Mouse (Mus musculus): ENCODE results near the gene Vgll4. TPM values are rescaled to one million over a fixed set of nuclear protein-coding genes. Genes with fewer than 3 reads are reported as not detected.

The Vgll4 gene
- total and polyA plus RNA-seq, 3 experiments: 34.6 to 73.7 (median 37.3) TPM

- peak overlapping the region; percentile 11; the same call in 1 of the 2 replicates for H3K9ac ChIP-seq (ENCODE audit: insufficient read depth, low read depth)
- TF ChIP-seq MAX (IDR thresholded peaks at IDR 0.05; ENCODE audit: low read length) (peak; percentile 70), ZNF384 (IDR thresholded peaks at IDR 0.05; ENCODE audit: low read depth, low read length) (no peak), TCF12 (IDR thresholded peaks at IDR 0.05; ENCODE audit: low read depth, low read length) (no peak), CHD1 (IDR thresholded peaks at IDR 0.05; ENCODE audit: low read depth, low read length) (no peak; the same call in 1 of the 2 replicates), SIN3A (IDR thresholded peaks at IDR 0.05; ENCODE audit: low read length) (peak; percentile 33; the same call in 1 of the 2 replicates), NRF1 (IDR thresholded peaks at IDR 0.05; ENCODE audit: low read depth, low read length) (no peak), ZC3H11A (IDR thresholded peaks at IDR 0.05; ENCODE audit: low read depth, low read length) (no peak), TBP (conservative IDR thresholded peaks at IDR 0.05; ENCODE audit: low read depth, low read length) (no peak), E2F4 (IDR thresholded peaks at IDR 0.05; ENCODE audit: insufficient replicate concordance, low read depth, low read length) (no peak), PAX5 (IDR thresholded peaks at IDR 0.05; ENCODE audit: low read length) (no peak), EP300 (IDR thresholded peaks at IDR 0.05; ENCODE audit: low read length) (no peak), RCOR1 (conservative IDR thresholded peaks at IDR 0.05; ENCODE audit: low read depth, low read length) (no peak), ZMIZ1 (IDR thresholded peaks at IDR 0.05; ENCODE audit: low read depth, low read length) (no peak), USF1 (IDR thresholded peaks at IDR 0.05; ENCODE audit: low read depth, low read length) (peak; percentile 68), POLR2AphosphoS2 (IDR thresholded peaks at IDR 0.05; ENCODE audit: low read depth, low read length) (no peak), CTCF (conservative IDR thresholded peaks at IDR 0.05 in 1 of 2, IDR thresholded peaks at IDR 0.05 in 1 of 2; ENCODE audit: low read depth in 2 of 2, low read length in 2 of 2) (no peak), ELF1 (IDR thresholded peaks at IDR 0.05; ENCODE audit: low read depth, low read length) (no peak), ZKSCAN1 (IDR thresholded peaks at IDR 0.05; ENCODE audit: borderline replicate concordance, low read depth, low read length) (no peak), RAD21 (IDR thresholded peaks at IDR 0.05; ENCODE audit: low read depth, low read length) (no peak), UBTF (IDR thresholded peaks at IDR 0.05; ENCODE audit: low read depth, low read length) (no peak), HCFC1 (IDR thresholded peaks at IDR 0.05; ENCODE audit: low read depth, low read length) (no peak), JUN (IDR thresholded peaks at IDR 0.05; ENCODE audit: insufficient read depth, low read depth, low read length) (no peak), MXI1 (IDR thresholded peaks at IDR 0.05; ENCODE audit: low read depth, low read length) (peak; percentile 52; the same call in 1 of the 2 replicates), MYC (IDR thresholded peaks at IDR 0.05; ENCODE audit: low read depth, low read length) (no peak), USF2 (conservative IDR thresholded peaks at IDR 0.05; ENCODE audit: low read depth, low read length) (peak; percentile 53), IRF4 (IDR thresholded peaks at IDR 0.05; ENCODE audit: low read depth, low read length) (0 out of 2 replicates have a peak, but pooled peaks have one; percentile 24), JUND (conservative IDR thresholded peaks at IDR 0.05; ENCODE audit: low read depth, low read length) (no peak), NELFE (IDR thresholded peaks at IDR 0.05; ENCODE audit: low read depth, low read length) (no peak), SMC3 (IDR thresholded peaks at IDR 0.05; ENCODE audit: low read depth, low read length) (no peak), POLR2A (IDR thresholded peaks at IDR 0.05; ENCODE audit: low read depth, low read length) (no peak), BHLHE40 (IDR thresholded peaks at IDR 0.05; ENCODE audit: low read depth, low read length) (peak; percentile 63), MAFK (IDR thresholded peaks at IDR 0.05; ENCODE audit: insufficient replicate concordance, low read length) (no peak), MEF2A (IDR thresholded peaks at IDR 0.05; ENCODE audit: borderline replicate concordance, low read depth, low read length) (no peak), KAT2A (IDR thresholded peaks at IDR 0.05; ENCODE audit: insufficient replicate concordance, low read length) (no peak), GABPA (IDR thresholded peaks at IDR 0.05; ENCODE audit: insufficient replicate concordance, low read depth, low read length) (no peak), CHD2 (IDR thresholded peaks at IDR 0.05; ENCODE audit: low read length) (no peak; the same call in 1 of the 2 replicates), MAZ (IDR thresholded peaks at IDR 0.05; ENCODE audit: low read depth, low read length) (no peak), ETS1 (conservative IDR thresholded peaks at IDR 0.05; ENCODE audit: low read depth, low read length) (no peak)
- no peaks in the 10 kb centered on the region for H3K9me3 ChIP-seq (replicated peaks; ENCODE audit: low read length)
- peaks cover 70% of the 10 kb centered on the region for H3K79me2 ChIP-seq (replicated peaks; ENCODE audit: control insufficient read depth, extremely low read depth, insufficient read depth, poor library complexity, severe bottlenecking)
- peaks cover 20 to 70% of the 10 kb centered on the region in 2 experiments for H3K36me3 ChIP-seq (replicated peaks in 1 of 2; ENCODE audit: control insufficient read depth in 1 of 2, insufficient read depth in 1 of 2, low read length in 1 of 2)
- in situ Hi-C loops (cut with MboI; ENCODE audit: low pct_ligation_motif_present, low pct_unique_long_range_greater_than_20kb, low sequenced_read_pairs) (no loop called here), dilution Hi-C loops (cut with MboI; ENCODE audit: extremely low pct_ligation_motif_present, extremely low pct_unique_long_range_greater_than_20kb, low sequenced_read_pairs) (no loop called here)
- peak overlapping the region; percentile 68 for H3K27ac ChIP-seq (ENCODE audit: insufficient read depth, low read depth)
- H3K4me2 ChIP-seq (ENCODE audit: insufficient read depth, low read depth, poor library complexity, severe bottlenecking): peak overlapping the region; percentile 48
- H3K27me3 ChIP-seq (replicated peaks): no peaks in the 10 kb centered on the region
- H3K4me3 ChIP-seq (replicated peaks in 1 of 3; ENCODE audit: low read depth in 2 of 3, low read length in 2 of 3, poor library complexity in 1 of 3): no peak overlapping the region
- H3K4me1 ChIP-seq (ENCODE audit: control insufficient read depth in 1 of 2, insufficient read depth in 2 of 2): peaks cover 60 to 93% of the 10 kb centered on the region in 2 experiments
- DNase-seq (ENCODE audit: extremely low read depth): peak; percentile 77
Observed at GRCm38 (mm10) chr6:114886504-114887361, 83.1 kb downstream of the Vgll4 start.

Measured in CH12.LX (cell line).